Mouse (Mus musculus) embryonic facial prominence, embryonic 14.5 days (tissue): ENCODE measurements at regions not wholly inside any gene's neighbourhood (a gene's known extent, or its start where the extent isn't known, plus 50 kb on each side); places are given as distances from the start of the nearest gene placed in this dataset.

ENCODE experiments used
- ATAC-seq: fragments of 200-750 bp; cut with Nextera tagmentation; 2 replicates; pipeline ENCODE4 v1.8.0; 2017; ENCODE audit warnings: low read depth, moderate number of reproducible peaks, moderate TSS enrichment
- DNase-seq: peaks from one replicate; pipeline ENCODE4 v3.0.0-alpha.2; 2015; ENCODE audit warnings: low spot score
- H3K27ac ChIP-seq: fragments of 300-500 bp; sonication (generic); replicated peaks from 2 replicates; pipeline ENCODE4 v1.5.1; 2014; ENCODE audit warnings: low read depth, mild to moderate bottlenecking, low read length, moderate library complexity
- H3K27me3 ChIP-seq: fragments of 300-500 bp; sonication (generic); replicated peaks from 2 replicates; pipeline ENCODE4 v1.6.1; 2014; ENCODE audit warnings: low read length; ENCODE audit not compliant: control insufficient read depth, insufficient read depth
- H3K36me3 ChIP-seq: fragments of 300-500 bp; sonication (generic); 2 replicates; pipeline ENCODE4 v1.6.1; 2014; ENCODE audit warnings: low read length, mixed read lengths; ENCODE audit not compliant: control insufficient read depth, insufficient read depth
- H3K4me1 ChIP-seq: fragments of 300-500 bp; sonication (generic); 2 replicates; pipeline ENCODE4 v1.6.1; 2014; ENCODE audit warnings: antibody characterized with exemption, low read length; ENCODE audit not compliant: control insufficient read depth, insufficient read depth
- H3K4me2 ChIP-seq: fragments of 300-500 bp; sonication (generic); 2 replicates; pipeline ENCODE4 v1.6.1; 2014; ENCODE audit warnings: low read depth, mild to moderate bottlenecking, low read length, moderate library complexity, mixed read lengths
- H3K4me3 ChIP-seq: fragments of 300-500 bp; sonication (generic); 2 replicates; pipeline ENCODE4 v1.5.1; 2014; ENCODE audit warnings: low read depth, mild to moderate bottlenecking, low read length
- H3K9ac ChIP-seq: fragments of 300-500 bp; sonication (generic); 2 replicates; pipeline ENCODE4 v1.6.1; 2014; ENCODE audit warnings: low read depth, mild to moderate bottlenecking, low read length, moderate library complexity, mixed read lengths
- H3K9me3 ChIP-seq: fragments of 300-500 bp; sonication (generic); 2 replicates; pipeline ENCODE4 v1.6.1; 2016; ENCODE audit warnings: low read length; ENCODE audit not compliant: control insufficient read depth
- WGBS: fragments of 180-500 bp; shearing (Covaris S2); extraction: QIAGEN DNeasy Blood & Tissue Kit; methylation state at CpG from one replicate; pipeline ENCODE4 v1.1.7; 2014; 5-methylcytosine and 5-hydroxymethylcytosine counted together

- 70% methylated on average over 6 of the region's 6 CpGs for WGBS
- ATAC-seq = no peak
These were observed 320.8 kb upstream of the Sphkap start for GRCm38 (mm10) chr1:83728810-83729209.

GRCm38 (mm10) chr1:83727938-83728337 lies 319.9 kb upstream of the Sphkap start:
- Histone ChIP-seq H3K36me3 (no peaks in the 10 kb centered on the region), H3K4me3 (no peak overlapping the region), H3K9me3 (no peaks in the 10 kb centered on the region), H3K4me1 (no peaks in the 10 kb centered on the region), H3K27ac (no peak overlapping the region), H3K27me3 (no peaks in the 10 kb centered on the region), H3K4me2 (no peak overlapping the region), H3K9ac (no peak overlapping the region)
- ATAC-seq = no peak
- 94% methylated on average over 4 of the region's 4 CpGs for WGBS
- DNase-seq = no peak

More at GRCm38 (mm10) chr1:83728810-83729209, 320.8 kb upstream of the Sphkap start:
- no peaks in the 10 kb centered on the region for H3K4me1 ChIP-seq
- no peak for DNase-seq
- H3K9me3 ChIP-seq = no peaks in the 10 kb centered on the region
- no peak overlapping the region for H3K27ac ChIP-seq
- no peaks in the 10 kb centered on the region for H3K27me3 ChIP-seq
- H3K4me3 ChIP-seq = no peak overlapping the region
- no peak overlapping the region for H3K9ac ChIP-seq
- no peaks in the 10 kb centered on the region for H3K36me3 ChIP-seq
- no peak overlapping the region for H3K4me2 ChIP-seq

- Histone ChIP-seq H3K4me1 (no peaks in the 10 kb centered on the region), H3K4me2 (no peak overlapping the region), H3K27ac (no peak overlapping the region), H3K9ac (no peak overlapping the region), H3K9me3 (no peaks in the 10 kb centered on the region), H3K36me3 (no peaks in the 10 kb centered on the region), H3K27me3 (no peaks in the 10 kb centered on the region), H3K4me3 (no peak overlapping the region)
- no peak for ATAC-seq
- peak; percentile 70 for DNase-seq
- 84% methylated on average over 4 of the region's 4 CpGs for WGBS
These were observed 319.2 kb upstream of the Sphkap start for GRCm38 (mm10) chr1:83727215-83727614.

- DNase-seq (peak; percentile 58), ATAC-seq (no peak; the same call in 1 of the 2 replicates)
- H3K27ac ChIP-seq = no peak overlapping the region
- WGBS = 54% methylated on average over 1 of the region's 1 CpGs
- H3K4me3 ChIP-seq = no peak overlapping the region
- H3K27me3 ChIP-seq = no peaks in the 10 kb centered on the region
- no peaks in the 10 kb centered on the region for H3K36me3 ChIP-seq
- H3K4me2 ChIP-seq = no peak overlapping the region
- H3K4me1 ChIP-seq = no peaks in the 10 kb centered on the region
- H3K9me3 ChIP-seq = no peaks in the 10 kb centered on the region
- no peak overlapping the region for H3K9ac ChIP-seq
These were observed 315.1 kb upstream of the Sphkap start for GRCm38 (mm10) chr1:83723096-83723495.

- H3K4me2 ChIP-seq = no peak overlapping the region
- no peak overlapping the region for H3K4me3 ChIP-seq
- DNase-seq (no peak), ATAC-seq (no peak)
- no peaks in the 10 kb centered on the region for H3K4me1 ChIP-seq
- H3K27ac ChIP-seq = no peak overlapping the region
- no peak overlapping the region for H3K9ac ChIP-seq
- WGBS = 81% methylated on average over 1 of the region's 1 CpGs
- no peaks in the 10 kb centered on the region for H3K36me3 ChIP-seq
- H3K9me3 ChIP-seq = no peaks in the 10 kb centered on the region
- no peaks in the 10 kb centered on the region for H3K27me3 ChIP-seq
These were observed 312.2 kb upstream of the Sphkap start for GRCm38 (mm10) chr1:83720166-83720565.

- no peak overlapping the region for H3K4me3 ChIP-seq
- 0% methylated on average over 1 of the region's 1 CpGs for WGBS
- ATAC-seq (no peak), DNase-seq (peak; percentile 75)
- no peaks in the 10 kb centered on the region for H3K27me3 ChIP-seq
- H3K27ac ChIP-seq = no peak overlapping the region
- no peaks in the 10 kb centered on the region for H3K4me1 ChIP-seq
- no peaks in the 10 kb centered on the region for H3K9me3 ChIP-seq
- H3K4me2 ChIP-seq = no peak overlapping the region
- H3K36me3 ChIP-seq = no peaks in the 10 kb centered on the region
- H3K9ac ChIP-seq = no peak overlapping the region
These were observed 309.1 kb upstream of the Sphkap start for GRCm38 (mm10) chr1:83717056-83717455.

GRCm38 (mm10) chr1:83701696-83702404 lies 293.9 kb upstream of the Sphkap start:
- no peak for ATAC-seq
- WGBS = 74% methylated on average over 6 of the region's 6 CpGs
- H3K4me1 ChIP-seq = no peaks in the 10 kb centered on the region
- no peaks in the 10 kb centered on the region for H3K9me3 ChIP-seq
- H3K4me3 ChIP-seq = no peak overlapping the region
- H3K36me3 ChIP-seq = no peaks in the 10 kb centered on the region
- no peak overlapping the region for H3K4me2 ChIP-seq
- no peak overlapping the region for H3K9ac ChIP-seq
- no peaks in the 10 kb centered on the region for H3K27me3 ChIP-seq
- no peak for DNase-seq
- no peak overlapping the region for H3K27ac ChIP-seq

GRCm38 (mm10) chr1:83697422-83697821 lies 289.4 kb upstream of the Sphkap start:
- no peaks in the 10 kb centered on the region for H3K27me3 ChIP-seq
- H3K9me3 ChIP-seq = no peaks in the 10 kb centered on the region
- H3K4me2 ChIP-seq = no peak overlapping the region
- H3K4me3 ChIP-seq = no peak overlapping the region
- DNase-seq (peak; percentile 33), ATAC-seq (no peak; the same call in 1 of the 2 replicates)
- no peak overlapping the region for H3K27ac ChIP-seq
- no peak overlapping the region for H3K9ac ChIP-seq
- WGBS = 28% methylated on average over 6 of the region's 6 CpGs
- no peaks in the 10 kb centered on the region for H3K4me1 ChIP-seq
- H3K36me3 ChIP-seq = no peaks in the 10 kb centered on the region

- WGBS = 77% methylated on average over 3 of the region's 3 CpGs
- ATAC-seq (no peak), DNase-seq (no peak)
These were observed 277.2 kb upstream of the Sphkap start for GRCm38 (mm10) chr1:83685221-83685620.

More at GRCm38 (mm10) chr1:83685221-83685620, 277.2 kb upstream of the Sphkap start:
- Histone ChIP-seq H3K9me3 (no peaks in the 10 kb centered on the region), H3K36me3 (no peaks in the 10 kb centered on the region), H3K4me1 (no peaks in the 10 kb centered on the region), H3K4me2 (no peak overlapping the region), H3K27me3 (no peaks in the 10 kb centered on the region), H3K27ac (no peak overlapping the region), H3K4me3 (no peak overlapping the region), H3K9ac (no peak overlapping the region)
